Mouse (Mus musculus): ENCODE measurements around the gene Rsph9. TPM values are rescaled to one million over a fixed set of nuclear protein-coding genes. Genes with fewer than 3 reads are reported as not detected.

Rsph9 gene
- polyA plus RNA-seq, 1 experiment = 2.5 TPM

GRCm38 (mm10) chr17:46083381-46083780, 60.6 kb downstream of the Rsph9 start:
- no peaks in the 10 kb centered on the region for H3K79me2 ChIP-seq (ENCODE audit: control insufficient read depth, insufficient read depth)
- no peaks in the 10 kb centered on the region for H3K36me3 ChIP-seq (ENCODE audit: control insufficient read depth, insufficient read depth)
- TF ChIP-seq MAX (IDR thresholded peaks at IDR 0.05) (no peak), USF1 (IDR thresholded peaks at IDR 0.05; ENCODE audit: low read depth) (no peak), MYOG (IDR thresholded peaks at IDR 0.05; ENCODE audit: control insufficient read depth, extremely low read depth, insufficient read length) (no peak), CTCF (IDR thresholded peaks at IDR 0.05; ENCODE audit: control insufficient read depth, insufficient read depth, insufficient read length) (no peak), MYOD1 (IDR thresholded peaks at IDR 0.05; ENCODE audit: control insufficient read depth, insufficient read length, low read depth) (no peak), CEBPB (IDR thresholded peaks at IDR 0.05; ENCODE audit: low read depth) (no peak), FOSL1 (IDR thresholded peaks at IDR 0.05; ENCODE audit: insufficient read depth, low read length, poor library complexity, severe bottlenecking) (no peak)
- no peaks in the 10 kb centered on the region for H3K79me3 ChIP-seq (ENCODE audit: low read depth)
- H3K4me3 ChIP-seq (ENCODE audit: insufficient read depth, poor library complexity, severe bottlenecking) = no peak overlapping the region
- H3K27me3 ChIP-seq (ENCODE audit: control insufficient read depth, insufficient read depth, insufficient read length) = no peaks in the 10 kb centered on the region
- no peak overlapping the region for H3ac ChIP-seq (ENCODE audit: control insufficient read depth, insufficient read length, low read depth)

GRCm38 (mm10) chr17:46081657-46082056, 62.4 kb downstream of the Rsph9 start:
- no peaks in the 10 kb centered on the region for H3K79me2 ChIP-seq (ENCODE audit: control insufficient read depth, insufficient read depth)
- no peak overlapping the region for H3K4me3 ChIP-seq (ENCODE audit: insufficient read depth, poor library complexity, severe bottlenecking)
- no peaks in the 10 kb centered on the region for H3K36me3 ChIP-seq (ENCODE audit: control insufficient read depth, insufficient read depth)
- H3K27me3 ChIP-seq (ENCODE audit: control insufficient read depth, insufficient read depth, insufficient read length) = no peaks in the 10 kb centered on the region
- TF ChIP-seq MYOG (IDR thresholded peaks at IDR 0.05; ENCODE audit: control insufficient read depth, extremely low read depth, insufficient read length) (no peak), MAX (IDR thresholded peaks at IDR 0.05) (no peak), CTCF (IDR thresholded peaks at IDR 0.05; ENCODE audit: control insufficient read depth, insufficient read depth, insufficient read length) (no peak), MYOD1 (IDR thresholded peaks at IDR 0.05; ENCODE audit: control insufficient read depth, insufficient read length, low read depth) (no peak), FOSL1 (IDR thresholded peaks at IDR 0.05; ENCODE audit: insufficient read depth, low read length, poor library complexity, severe bottlenecking) (no peak), USF1 (IDR thresholded peaks at IDR 0.05; ENCODE audit: low read depth) (no peak), CEBPB (IDR thresholded peaks at IDR 0.05; ENCODE audit: low read depth) (no peak)
- H3K79me3 ChIP-seq (ENCODE audit: low read depth) = no peaks in the 10 kb centered on the region
- no peak overlapping the region for H3ac ChIP-seq (ENCODE audit: control insufficient read depth, insufficient read length, low read depth)

- TF ChIP-seq MYOD1 (IDR thresholded peaks at IDR 0.05; ENCODE audit: control insufficient read depth, insufficient read length, low read depth) = no peak
- no peak for TF ChIP-seq USF1 (IDR thresholded peaks at IDR 0.05; ENCODE audit: low read depth)
- no peak for TF ChIP-seq MAX (IDR thresholded peaks at IDR 0.05)
- no peak for TF ChIP-seq CTCF (IDR thresholded peaks at IDR 0.05; ENCODE audit: control insufficient read depth, insufficient read depth, insufficient read length)
- no peak for TF ChIP-seq CEBPB (IDR thresholded peaks at IDR 0.05; ENCODE audit: low read depth)
- no peak for TF ChIP-seq FOSL1 (IDR thresholded peaks at IDR 0.05; ENCODE audit: insufficient read depth, low read length, poor library complexity, severe bottlenecking)
- TF ChIP-seq MYOG (IDR thresholded peaks at IDR 0.05; ENCODE audit: control insufficient read depth, extremely low read depth, insufficient read length) = no peak
- Histone ChIP-seq H3K79me3 (ENCODE audit: low read depth) (no peaks in the 10 kb centered on the region), H3K79me2 (ENCODE audit: control insufficient read depth, insufficient read depth) (no peaks in the 10 kb centered on the region), H3K27me3 (ENCODE audit: control insufficient read depth, insufficient read depth, insufficient read length) (no peaks in the 10 kb centered on the region), H3ac (ENCODE audit: control insufficient read depth, insufficient read length, low read depth) (no peak overlapping the region), H3K4me3 (ENCODE audit: insufficient read depth, poor library complexity, severe bottlenecking) (no peak overlapping the region), H3K36me3 (ENCODE audit: control insufficient read depth, insufficient read depth) (no peaks in the 10 kb centered on the region)
Observed at GRCm38 (mm10) chr17:46081042-46081441, 63.0 kb downstream of the Rsph9 start.

- no peaks in the 10 kb centered on the region for H3K27me3 ChIP-seq (ENCODE audit: control insufficient read depth, insufficient read depth, insufficient read length)
- no peaks in the 10 kb centered on the region for H3K79me2 ChIP-seq (ENCODE audit: control insufficient read depth, insufficient read depth)
- no peaks in the 10 kb centered on the region for H3K79me3 ChIP-seq (ENCODE audit: low read depth)
- H3K36me3 ChIP-seq (ENCODE audit: control insufficient read depth, insufficient read depth) = no peaks in the 10 kb centered on the region
- H3K4me3 ChIP-seq (ENCODE audit: insufficient read depth, poor library complexity, severe bottlenecking) = no peak overlapping the region
- no peak overlapping the region for H3ac ChIP-seq (ENCODE audit: control insufficient read depth, insufficient read length, low read depth)
- TF ChIP-seq MYOD1 (IDR thresholded peaks at IDR 0.05; ENCODE audit: control insufficient read depth, insufficient read length, low read depth) (no peak), CEBPB (IDR thresholded peaks at IDR 0.05; ENCODE audit: low read depth) (no peak), CTCF (IDR thresholded peaks at IDR 0.05; ENCODE audit: control insufficient read depth, insufficient read depth, insufficient read length) (no peak), MAX (IDR thresholded peaks at IDR 0.05) (no peak), USF1 (IDR thresholded peaks at IDR 0.05; ENCODE audit: low read depth) (no peak), FOSL1 (IDR thresholded peaks at IDR 0.05; ENCODE audit: insufficient read depth, low read length, poor library complexity, severe bottlenecking) (no peak), MYOG (IDR thresholded peaks at IDR 0.05; ENCODE audit: control insufficient read depth, extremely low read depth, insufficient read length) (no peak)
Observed at GRCm38 (mm10) chr17:46080388-46080787, 63.6 kb downstream of the Rsph9 start.

GRCm38 (mm10) chr17:46079037-46079436, 65.0 kb downstream of the Rsph9 start:
- no peaks in the 10 kb centered on the region for H3K79me2 ChIP-seq (ENCODE audit: control insufficient read depth, insufficient read depth)
- H3K27me3 ChIP-seq (ENCODE audit: control insufficient read depth, insufficient read depth, insufficient read length) = no peaks in the 10 kb centered on the region
- H3ac ChIP-seq (ENCODE audit: control insufficient read depth, insufficient read length, low read depth) = no peak overlapping the region
- TF ChIP-seq CTCF (IDR thresholded peaks at IDR 0.05; ENCODE audit: control insufficient read depth, insufficient read depth, insufficient read length) (no peak), MYOG (IDR thresholded peaks at IDR 0.05; ENCODE audit: control insufficient read depth, extremely low read depth, insufficient read length) (no peak), CEBPB (IDR thresholded peaks at IDR 0.05; ENCODE audit: low read depth) (no peak), USF1 (IDR thresholded peaks at IDR 0.05; ENCODE audit: low read depth) (no peak), FOSL1 (IDR thresholded peaks at IDR 0.05; ENCODE audit: insufficient read depth, low read length, poor library complexity, severe bottlenecking) (no peak), MYOD1 (IDR thresholded peaks at IDR 0.05; ENCODE audit: control insufficient read depth, insufficient read length, low read depth) (no peak), MAX (IDR thresholded peaks at IDR 0.05) (no peak)
- H3K36me3 ChIP-seq (ENCODE audit: control insufficient read depth, insufficient read depth) = no peaks in the 10 kb centered on the region
- H3K4me3 ChIP-seq (ENCODE audit: insufficient read depth, poor library complexity, severe bottlenecking) = no peak overlapping the region
- H3K79me3 ChIP-seq (ENCODE audit: low read depth) = no peaks in the 10 kb centered on the region

All from C2C12 (cell line).